Mouse (Mus musculus) heart, adult 2 months (tissue): ENCODE results near the gene Acvr1b. TPM values are rescaled to one million over a fixed set of nuclear protein-coding genes. Genes with fewer than 3 reads are reported as not detected.

Experiments
- DNase-seq, 2 experiments: peaks; one replicate each; pipeline ENCODE4 v3.0.0; 2021
- H3K27ac ChIP-seq: fragments of 200-600 bp; 2 replicates; pipeline ENCODE4 v1.8.1; 2022
- H3K27me3 ChIP-seq: fragments of 200-500 bp; 2 replicates; pipeline ENCODE4 v1.6.1; 2012; ENCODE audit warnings: mild to moderate bottlenecking, low read length, inconsistent platforms, mixed read lengths; ENCODE audit not compliant: control insufficient read depth, insufficient read depth
- H3K36me3 ChIP-seq: fragments of 200-500 bp; 2 replicates; pipeline ENCODE4 v1.6.1; 2012; ENCODE audit warnings: low read length, inconsistent platforms; ENCODE audit not compliant: control insufficient read depth, insufficient read depth
- H3K4me1 ChIP-seq: fragments of 200-500 bp; 2 replicates; pipeline ENCODE4 v1.6.1; 2011; ENCODE audit warnings: low read length; ENCODE audit not compliant: control insufficient read depth, insufficient read depth
- H3K4me3 ChIP-seq: fragments of 200-600 bp; 2 replicates; pipeline ENCODE4 v1.8.1; 2022
- H3K79me2 ChIP-seq: fragments of 200-500 bp; replicated peaks from 2 replicates; pipeline ENCODE4 v1.6.1; 2012; ENCODE audit warnings: mild to moderate bottlenecking, inconsistent platforms, low read length, moderate library complexity, mixed read lengths; ENCODE audit not compliant: control insufficient read depth, insufficient read depth
- H3K9ac ChIP-seq: fragments of 200-500 bp; 2 replicates; pipeline ENCODE4 v1.6.1; 2012; ENCODE audit warnings: low read depth, mild to moderate bottlenecking, control low read depth, inconsistent platforms, low read length, mixed read lengths
- CTCF ChIP-seq: fragments of 200-600 bp; IDR thresholded peaks from 2 replicates; pipeline ENCODE4 v1.8.1; 2022; ENCODE audit warnings: antibody characterized with exemption, mild to moderate bottlenecking, moderate library complexity
- EP300 ChIP-seq: fragments of 200-500 bp; IDR thresholded peaks from 2 replicates; pipeline ENCODE4 v1.6.1; 2011; ENCODE audit warnings: low read depth, low read length, control low read depth; ENCODE audit not compliant: insufficient read depth
- POLR2A ChIP-seq: fragments of 200-500 bp; IDR thresholded peaks from 2 replicates; pipeline ENCODE4 v1.6.1; 2011; ENCODE audit warnings: mild to moderate bottlenecking, low read depth, low read length, control low read depth; ENCODE audit not compliant: insufficient read depth
- WGBS: fragments of 180-500 bp; shearing (Covaris S2); methylation state at CpG from one replicate; pipeline ENCODE4 v1.1.7; 2018; 5-methylcytosine and 5-hydroxymethylcytosine counted together
- intact Hi-C: fragments of 180-260 bp; cut with DNase I; formaldehyde crosslinking; loops from one replicate; pipeline ENCODE4 v1.15.1; 2025
- polyA plus RNA-seq: library from polyadenylated mRNA; depleted of rRNA; stranded (reverse); fragments of >200 nt; gene quantifications from 2 replicates; pipeline ENCODE4 v1.2.3, GENCODE M21; 2012
- total RNA-seq, 2 experiments: library from RNA; stranded (reverse); gene quantifications; 2 replicates each; pipeline ENCODE4 v1.2.3; 2021

Acvr1b gene
- total and polyA plus RNA-seq, 3 experiments: 9.9 to 15.3 (median 12.3) TPM

GRCm38 (mm10) chr15:101223596-101223995 is 49.7 kb downstream of the Acvr1b start:
- H3K36me3 ChIP-seq: peaks cover 7% of the 10 kb centered on the region; the same call in 1 of the 2 replicates
- no peaks in the 10 kb centered on the region for H3K27me3 ChIP-seq
- 26% methylated on average over 5 of the region's 5 CpGs for WGBS
- peaks cover 6% of the 10 kb centered on the region for H3K4me1 ChIP-seq
- H3K9ac ChIP-seq: peak overlapping the region; percentile 28; the same call in 1 of the 2 replicates
- DNase-seq: no peak
- no peak overlapping the region; the same call in 1 of the 2 replicates for H3K27ac ChIP-seq
- H3K4me3 ChIP-seq: peak overlapping the region; percentile 71
- no peak for TF ChIP-seq EP300
- TF ChIP-seq POLR2A: no peak
- TF ChIP-seq CTCF: no peak
- intact Hi-C loops: loop anchor here (5.0 kb wide), 1 partner anchor 59 kb away; the partner anchor contains the start of gene Atg101
- no peaks in the 10 kb centered on the region for H3K79me2 ChIP-seq

GRCm38 (mm10) chr15:101224006-101224906 is 50.4 kb downstream of the Acvr1b start, which contains the start of gene Grasp:
Gene Grasp, plus strand, starts transcription at chr15:101224188.
- Histone ChIP-seq H3K36me3 (peaks cover 7% of the 10 kb centered on the region; the same call in 1 of the 2 replicates), H3K4me1 (peaks cover 11% of the 10 kb centered on the region), H3K9ac (peak within 1 kb of the TSS; percentile 98)

GRCm38 (mm10) chr15:101224977-101225376 is 51.1 kb downstream of the Acvr1b start:
- WGBS: 28% methylated on average over 14 of the region's 14 CpGs
- Histone ChIP-seq H3K9ac (peak overlapping the region; percentile 98), H3K4me3 (peak overlapping the region; percentile 71), H3K27ac (peak overlapping the region; percentile 98), H3K4me1 (peaks cover 14% of the 10 kb centered on the region), H3K79me2 (no peaks in the 10 kb centered on the region), H3K36me3 (peaks cover 7% of the 10 kb centered on the region; the same call in 1 of the 2 replicates), H3K27me3 (no peaks in the 10 kb centered on the region)
- DNase-seq: peak; percentile 65 to 72
- intact Hi-C loops: loop anchor here (5.0 kb wide), 1 partner anchor 57 kb away; the partner anchor contains the start of gene Atg101
- TF ChIP-seq CTCF: no peak
- peak; percentile 57 for TF ChIP-seq POLR2A
- peak; percentile 83 for TF ChIP-seq EP300

More at GRCm38 (mm10) chr15:101224006-101224906, 50.4 kb downstream of the Acvr1b start, which contains the start of gene Grasp:
- Histone ChIP-seq H3K27ac (peak within 1 kb of the TSS; percentile 98), H3K4me3 (peak within 1 kb of the TSS; percentile 71), H3K27me3 (no peaks in the 10 kb centered on the region), H3K79me2 (no peaks in the 10 kb centered on the region)
- intact Hi-C loops: loop anchor here (5.0 kb wide), 1 partner anchor 58 kb away; the partner anchor contains the start of gene Atg101
- TF ChIP-seq EP300: 0 out of 2 replicates have a peak, but pooled peaks have one; percentile 66
- peak; percentile 99 for TF ChIP-seq POLR2A
- TF ChIP-seq CTCF: peak; percentile 32
- DNase-seq: peak; percentile 94 to 97
- WGBS: under 1% methylated on average over 77 of the region's 77 CpGs

- Histone ChIP-seq H3K27me3 (no peaks in the 10 kb centered on the region), H3K36me3 (peaks cover 7% of the 10 kb centered on the region; the same call in 1 of the 2 replicates), H3K4me1 (peaks cover 14% of the 10 kb centered on the region), H3K9ac (peak overlapping the region; percentile 55), H3K27ac (peak overlapping the region; percentile 90), H3K79me2 (no peaks in the 10 kb centered on the region), H3K4me3 (peak overlapping the region; percentile 28; the same call in 1 of the 2 replicates)
- intact Hi-C loops: no loop called here
- TF ChIP-seq EP300 (peak; percentile 94), CTCF (no peak), POLR2A (peak; percentile 76)
- 26% methylated on average over 7 of the region's 7 CpGs for WGBS
- peak; percentile 85 to 89 for DNase-seq
These were observed 54.1 kb downstream of the Acvr1b start for GRCm38 (mm10) chr15:101227971-101228370.

- H3K36me3 ChIP-seq: peaks cover 7% of the 10 kb centered on the region; the same call in 1 of the 2 replicates
- H3K27me3 ChIP-seq: no peaks in the 10 kb centered on the region
- WGBS: 55% methylated on average over 21 of the region's 21 CpGs
- no peak overlapping the region for H3K9ac ChIP-seq
- intact Hi-C loops: no loop called here
- H3K4me3 ChIP-seq: no peak overlapping the region; the same call in 1 of the 2 replicates
- no peaks in the 10 kb centered on the region for H3K79me2 ChIP-seq
- peak overlapping the region; percentile 90 for H3K27ac ChIP-seq
- DNase-seq: peak; percentile 71 to 75
- TF ChIP-seq EP300 (peak; percentile 40; the same call in 1 of the 2 replicates), POLR2A (no peak)
- peaks cover 18% of the 10 kb centered on the region for H3K4me1 ChIP-seq
These were observed 55.2 kb downstream of the Acvr1b start for GRCm38 (mm10) chr15:101228866-101229590.
